Mouse (Mus musculus) gastrocnemius, adult 18-20 months (tissue): ENCODE results near the gene Sgk1. TPM values are rescaled to one million over a fixed set of nuclear protein-coding genes. Genes with fewer than 3 reads are reported as not detected.

Source experiments
- DNase-seq: peaks from one replicate; pipeline ENCODE4 v3.0.0; 2021; ENCODE audit warnings: low spot score
- long read RNA-seq, 2 experiments: library from polyadenylated mRNA; stranded (forward); transcript quantifications; one replicate each; pipeline ENCODE4 v2.0.0; 2021
- total RNA-seq, 2 experiments: library from RNA; stranded (reverse); gene quantifications; 2 replicates each; pipeline ENCODE4 v1.2.3; 2021

Sgk1 gene
- total RNA-seq, result 100 to 1,000 TPM; 151 to 192 TPM
- long read RNA-seq, experiment 1, transcript Sgk1-202 (12 exons, 2,576 nt), result minor isoform, 16 of 186 reads
- long read RNA-seq, experiment 1, transcript Sgk1-201 (12 exons, 2,456 nt), result major isoform, 137 of 186 reads
- long read RNA-seq, experiment 1, partial matches to known transcripts, result 11 of 186 reads
- long read RNA-seq, experiment 1, other reads (novel, unspliced or antisense), result 19 of 186 reads
- long read RNA-seq, experiment 2, transcript Sgk1-201 (12 exons, 2,456 nt), result major isoform, 127 of 155 reads
- long read RNA-seq, experiment 2, partial matches to known transcripts, result 17 of 155 reads
- long read RNA-seq, experiment 2, other reads (novel, unspliced or antisense), result 8 of 155 reads

DNA sequence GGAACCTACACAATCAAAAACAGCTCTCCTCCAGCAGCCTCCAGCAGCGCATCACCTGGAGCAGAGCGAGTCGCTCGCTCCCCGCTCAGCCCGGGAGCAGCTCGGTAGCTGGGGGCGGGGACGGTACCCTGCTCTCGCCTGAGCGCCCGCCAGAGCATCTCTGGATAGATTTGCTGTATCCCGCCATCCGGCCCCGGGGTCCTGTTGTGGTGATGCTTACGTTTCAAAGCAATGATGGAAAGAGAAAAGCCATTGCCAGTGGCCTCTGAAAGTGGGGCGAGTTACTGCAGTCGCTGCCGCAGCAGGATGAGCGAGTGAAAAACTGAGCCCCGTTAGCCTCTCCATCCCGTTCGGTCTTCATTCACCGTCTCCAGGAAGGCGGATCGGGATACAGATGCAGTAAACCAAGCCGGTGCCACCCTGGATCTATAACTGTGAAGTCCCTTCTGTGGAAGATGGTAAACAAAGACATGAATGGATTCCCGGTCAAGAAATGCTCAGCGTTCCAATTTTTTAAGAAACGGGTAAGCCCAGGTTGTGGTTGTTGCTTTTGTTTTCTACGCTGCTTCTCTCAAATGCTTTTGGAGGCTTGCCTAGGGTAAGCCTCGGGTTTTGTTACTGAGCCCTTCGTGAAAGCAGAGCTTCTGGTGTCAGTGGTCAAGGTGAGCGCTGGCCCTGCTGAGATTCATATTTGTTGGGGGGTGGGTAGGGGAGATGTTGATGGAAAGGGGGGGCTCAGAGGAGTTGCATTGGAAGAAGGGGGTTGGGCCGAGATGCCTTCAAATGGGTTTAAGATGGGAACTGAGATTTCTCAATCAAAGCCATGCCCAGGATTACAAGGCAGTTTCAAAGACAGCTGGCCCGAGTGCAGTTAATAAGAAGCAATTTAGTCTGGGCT lies at the start of gene Sgk1:
TSS of gene Sgk1 (plus strand) at position 1 of the 898 bp plus-strand sequence.
- no peak for DNase-seq

DNA sequence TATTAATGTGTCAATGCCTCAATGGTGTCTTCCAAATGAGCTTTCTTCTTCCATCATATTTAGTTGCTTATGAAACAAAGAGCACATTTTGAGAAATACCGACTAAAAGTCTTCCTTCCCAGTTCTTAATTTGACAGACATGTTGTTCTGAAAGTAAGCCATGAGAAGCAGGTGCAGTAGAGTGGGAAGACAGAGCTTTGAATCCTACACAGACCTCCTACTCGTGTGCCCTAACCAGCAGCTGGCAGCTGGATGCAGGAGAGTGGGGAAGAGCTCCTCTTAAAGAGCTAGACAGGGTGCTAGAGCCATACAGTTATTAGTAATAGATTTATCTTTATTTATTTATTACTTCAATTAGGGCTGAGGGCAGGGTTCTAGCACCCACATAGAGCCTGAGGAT lies 49.7 kb upstream of the Sgk1 start:
- no peak for DNase-seq

DNA sequence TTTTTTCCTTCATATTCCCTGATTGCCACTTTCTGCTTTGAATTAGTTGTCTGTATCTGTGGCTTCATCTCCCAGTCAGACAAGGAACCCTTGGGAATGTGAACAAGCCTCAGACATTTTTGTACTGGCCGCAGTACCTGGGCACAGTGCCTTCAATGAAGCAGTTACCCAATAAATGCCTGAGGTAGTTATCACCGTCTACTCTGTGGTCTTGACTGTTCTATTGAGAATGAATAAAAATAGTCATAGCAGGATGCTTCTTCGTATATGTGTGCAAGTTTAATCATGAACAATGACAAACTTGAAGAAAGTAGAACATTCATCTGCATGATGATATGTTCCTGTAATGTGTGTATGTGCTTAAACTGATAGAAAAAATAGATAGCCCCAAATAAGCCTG lies 48.2 kb upstream of the Sgk1 start:
- DNase-seq, result no peak

DNA sequence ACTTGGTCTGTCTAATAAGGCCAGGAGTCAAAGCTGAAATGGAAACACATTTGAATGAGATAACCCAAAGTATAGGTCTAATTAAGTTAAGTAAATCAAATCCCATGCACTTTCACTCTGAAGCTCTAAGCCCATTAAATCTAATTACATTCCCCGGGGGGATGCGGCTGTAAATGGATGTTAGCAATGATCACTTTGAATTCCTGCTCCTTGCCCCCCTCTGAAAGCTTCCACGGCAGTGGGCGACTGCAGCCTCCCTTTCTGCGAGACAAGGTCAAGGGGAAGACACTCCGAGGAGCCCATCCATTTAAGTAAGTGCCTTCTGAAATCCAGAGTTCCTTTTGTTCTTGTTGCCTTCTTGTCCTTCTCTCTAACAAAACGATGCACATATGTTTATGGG lies 46.9 kb upstream of the Sgk1 start:
- DNase-seq, result no peak

DNA sequence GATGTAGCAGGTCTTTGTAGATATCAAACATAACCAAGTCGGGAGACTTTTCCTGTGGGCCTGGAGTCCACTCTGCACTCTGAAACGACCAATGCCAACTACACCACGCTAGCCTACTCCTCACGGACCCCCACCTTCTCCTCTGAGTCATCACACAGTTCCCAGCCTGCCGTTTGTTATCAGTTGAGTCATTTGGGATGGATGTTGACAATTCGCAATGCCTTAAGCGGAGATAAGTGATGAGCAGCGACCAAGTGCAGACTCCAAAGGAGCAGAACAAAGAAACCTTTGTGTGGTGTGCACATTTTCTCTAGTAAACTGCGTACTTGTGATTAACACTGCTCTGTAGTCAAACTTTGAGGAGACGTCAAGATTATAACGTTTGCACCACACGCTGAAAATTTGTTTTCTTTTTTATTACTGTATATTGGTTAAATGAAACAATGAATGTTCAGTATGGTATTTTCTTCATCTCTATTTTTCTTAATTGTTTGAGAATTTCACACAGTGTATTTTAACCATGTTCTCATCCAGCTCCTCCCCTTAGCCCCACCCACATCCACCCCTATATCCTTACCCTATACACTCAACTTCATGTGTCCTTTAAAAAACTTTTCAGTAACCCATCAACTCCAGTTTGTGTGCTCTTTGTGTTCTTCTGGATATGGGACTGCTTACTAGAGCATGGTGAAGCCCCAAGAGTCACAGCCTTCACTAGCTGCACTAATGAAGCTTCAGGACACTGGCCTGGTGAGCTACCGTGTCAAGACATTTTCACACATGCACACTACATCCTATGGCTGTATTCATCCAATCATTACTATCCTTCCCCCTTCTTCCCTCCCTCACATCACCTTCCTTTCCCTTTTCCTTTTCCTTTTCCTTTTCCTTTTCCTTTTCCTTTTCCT lies 42.5 kb upstream of the Sgk1 start:
- DNase-seq, result no peak

DNA sequence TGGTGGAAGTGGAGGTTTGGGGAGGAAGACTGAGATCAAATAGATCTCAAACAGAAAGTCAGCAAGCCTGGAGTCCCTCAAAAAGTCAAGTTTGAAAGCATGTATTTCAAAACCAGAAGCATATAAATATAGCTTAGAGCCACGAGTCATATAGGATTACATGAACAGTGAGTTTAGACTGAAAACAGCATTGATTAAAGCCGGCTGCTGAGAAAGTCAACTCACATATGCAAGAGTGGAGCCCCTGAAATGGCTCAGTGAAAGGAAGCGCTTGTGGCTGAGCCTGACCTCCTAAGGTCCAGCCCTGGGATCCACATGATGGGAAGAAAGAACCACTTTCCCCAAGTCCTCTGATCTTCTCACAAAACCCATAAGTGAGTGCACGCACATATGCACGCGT lies 38.7 kb upstream of the Sgk1 start:
- no peak for DNase-seq

DNA sequence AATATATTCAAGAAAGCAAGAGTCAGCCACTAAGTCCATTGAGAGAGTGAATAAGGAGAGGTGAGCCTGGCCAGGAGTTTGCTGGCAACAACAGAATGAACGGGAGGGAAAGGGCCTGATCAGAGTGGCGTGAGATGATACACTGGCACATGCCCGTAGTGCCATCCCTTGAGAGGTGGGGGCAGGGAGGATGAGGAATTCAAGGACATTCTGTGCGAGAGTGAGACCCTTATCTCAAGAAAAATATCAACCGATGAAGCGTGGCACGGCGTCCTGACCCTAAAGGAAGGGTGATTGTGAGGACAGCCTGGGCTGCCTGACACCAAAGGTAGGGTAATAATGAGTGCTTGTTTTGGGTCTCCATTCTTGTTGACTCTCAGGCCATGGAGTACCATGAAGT lies 38.1 kb upstream of the Sgk1 start:
- no peak for DNase-seq

DNA sequence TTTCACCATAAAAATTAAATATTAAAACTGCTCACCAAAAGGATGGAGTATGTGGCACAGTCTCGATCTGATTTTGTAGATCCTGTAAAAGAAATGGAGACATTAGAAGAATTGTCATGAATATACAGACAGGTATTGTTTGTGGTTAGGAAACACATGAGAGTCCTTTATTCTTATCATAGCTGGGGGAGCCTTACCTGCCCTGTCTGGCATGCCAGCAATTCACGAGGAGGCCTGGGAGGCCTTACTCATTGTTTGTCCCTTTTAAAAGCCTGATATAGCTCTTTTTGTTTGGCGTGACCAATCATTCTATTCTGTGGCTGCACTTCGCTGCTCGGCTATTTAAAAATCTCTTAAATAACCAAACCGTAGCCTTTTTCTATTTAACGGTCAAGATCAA lies 37.6 kb upstream of the Sgk1 start:
- no peak for DNase-seq

DNA sequence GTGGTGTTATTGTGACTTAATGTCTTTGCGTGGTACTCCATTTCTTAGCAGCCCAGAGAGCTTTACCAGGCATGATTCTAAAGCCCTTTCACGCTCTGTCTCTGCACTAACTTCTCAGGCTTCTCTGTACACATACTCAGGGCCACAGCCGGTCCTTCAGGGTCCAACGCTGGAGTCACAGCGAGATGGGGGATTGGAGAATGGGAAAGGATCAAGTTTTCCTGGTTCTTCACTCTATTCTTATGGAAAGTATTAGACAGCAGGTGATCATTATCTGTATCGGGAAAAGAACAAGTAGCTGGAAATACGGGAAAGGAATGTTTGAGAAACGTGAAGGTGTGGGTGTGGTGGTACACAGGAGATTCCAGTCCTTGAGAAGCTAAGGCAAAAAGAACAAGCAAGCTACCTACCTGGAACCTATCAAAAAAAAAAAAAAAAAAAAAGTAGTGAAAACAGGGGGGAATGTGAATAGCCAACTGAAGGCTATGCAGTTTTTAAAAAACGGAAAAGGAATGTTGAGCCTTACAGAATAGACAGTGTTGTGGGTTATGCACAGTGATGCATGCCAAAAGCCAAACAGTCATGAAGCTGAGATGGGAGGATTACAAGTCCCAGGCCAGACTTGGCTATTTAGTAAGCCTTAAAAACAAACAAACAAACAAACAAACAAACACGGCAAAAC lies 36.2 kb upstream of the Sgk1 start:
- DNase-seq, result no peak

DNA sequence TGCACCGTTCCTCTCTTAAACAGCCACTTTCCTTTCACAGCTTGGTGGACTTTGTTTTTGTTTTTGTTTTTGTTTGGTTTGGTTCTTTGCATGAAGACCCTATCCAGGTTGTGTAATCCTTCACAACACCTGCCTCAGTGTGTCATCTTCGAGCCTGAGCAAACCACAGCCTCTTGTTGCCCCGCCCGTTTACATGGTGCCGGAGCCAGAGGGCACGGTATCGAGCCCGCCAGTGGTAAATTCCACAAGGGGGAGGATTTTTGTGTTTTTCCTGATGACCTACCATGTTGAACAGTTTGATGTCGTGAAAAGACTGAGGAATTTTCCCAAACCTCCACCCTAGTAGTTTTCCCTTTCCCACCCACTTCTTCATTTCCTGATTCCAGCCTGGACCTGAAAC lies 35.6 kb upstream of the Sgk1 start:
- DNase-seq, result no peak

DNA sequence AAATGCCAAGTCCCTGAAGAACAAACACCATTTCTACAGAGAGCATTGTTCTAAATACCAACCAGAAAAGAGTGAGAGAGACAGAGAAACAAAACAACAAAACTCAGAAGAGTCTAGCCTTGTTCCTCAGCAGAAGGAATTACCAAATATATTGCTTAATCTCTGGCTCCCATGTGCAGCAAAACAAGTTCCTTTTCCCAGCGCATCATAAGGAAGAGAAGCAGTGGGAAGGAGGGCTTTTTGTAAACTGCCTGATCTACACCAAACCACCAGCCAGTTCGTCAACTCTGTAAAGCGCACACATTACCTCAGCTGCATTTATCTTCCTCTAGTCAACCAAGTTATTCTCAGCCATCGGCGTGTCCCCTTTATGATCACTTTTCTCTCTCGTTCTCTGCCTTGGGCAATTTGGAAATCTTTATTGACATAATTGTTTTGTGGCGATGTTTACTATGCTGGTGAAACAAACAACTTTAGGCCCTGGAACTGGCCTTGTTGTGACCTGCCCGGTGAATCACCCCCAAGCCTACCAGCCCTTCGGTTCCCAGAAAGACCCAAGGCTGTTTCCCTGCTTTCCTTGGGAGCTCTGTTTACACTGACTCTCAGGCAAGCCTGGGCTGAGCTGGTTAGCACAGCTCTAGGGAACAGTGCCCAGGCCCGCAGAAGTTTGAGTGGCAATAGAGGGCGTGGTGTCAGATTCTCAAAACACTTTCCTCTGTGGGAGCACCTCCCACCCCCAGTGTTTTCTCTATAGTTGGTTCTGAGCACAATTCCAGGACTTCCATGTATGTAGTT lies 34.8 kb upstream of the Sgk1 start:
- no peak for DNase-seq

DNA sequence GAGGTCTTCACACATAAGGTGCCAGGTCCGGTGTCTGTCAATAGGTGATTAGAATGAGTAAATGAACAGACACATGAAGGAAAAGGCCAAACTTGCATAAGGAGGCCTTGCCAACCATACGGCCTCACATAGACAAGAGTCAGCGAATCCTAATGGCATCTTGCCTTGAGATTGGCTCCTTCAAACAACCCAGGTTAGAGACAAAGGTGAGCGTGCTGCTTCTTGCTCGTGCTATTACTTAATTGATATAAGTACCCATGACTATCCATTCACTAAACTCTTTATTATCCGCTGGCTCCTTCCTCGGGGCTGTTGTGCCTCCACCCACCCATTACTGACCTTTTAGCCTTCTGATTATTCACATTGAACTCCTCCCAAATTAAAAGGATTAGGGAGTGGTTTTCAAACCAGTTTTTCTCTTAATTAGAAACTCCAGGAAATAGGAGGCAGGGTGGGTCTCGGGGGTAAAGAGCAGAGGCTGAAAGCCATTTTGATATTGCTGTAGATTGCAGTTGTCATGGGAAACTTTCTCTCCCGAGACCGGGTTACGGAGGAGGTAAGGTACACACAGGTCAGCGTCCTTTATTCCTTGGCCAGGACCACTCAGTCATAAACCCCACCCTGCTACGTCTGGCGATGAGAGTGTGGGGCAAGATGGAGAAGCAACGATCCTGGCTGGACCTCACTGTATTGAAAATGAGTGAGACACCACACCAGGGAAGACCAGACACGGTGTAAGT lies 33.9 kb upstream of the Sgk1 start:
- DNase-seq, result no peak

DNA sequence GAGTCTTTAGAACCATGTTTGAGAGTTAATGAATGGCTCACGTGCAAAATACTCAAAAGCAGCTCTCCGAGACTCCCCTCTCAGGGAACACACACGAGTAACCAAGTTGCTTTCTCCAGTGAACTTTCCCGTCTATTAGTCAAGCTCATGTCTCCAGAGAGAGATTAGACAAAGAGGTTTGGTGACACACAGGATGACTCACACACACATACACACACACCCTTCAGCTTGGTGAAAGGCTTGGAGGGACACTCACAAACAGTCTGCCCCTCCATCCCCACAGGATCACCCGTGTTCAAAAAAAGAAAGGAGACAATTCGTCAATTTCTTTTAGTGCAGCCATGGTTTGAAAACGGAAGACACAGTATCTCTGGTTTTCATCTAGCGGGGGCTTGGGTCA lies 32.7 kb upstream of the Sgk1 start:
- DNase-seq, result no peak

DNA sequence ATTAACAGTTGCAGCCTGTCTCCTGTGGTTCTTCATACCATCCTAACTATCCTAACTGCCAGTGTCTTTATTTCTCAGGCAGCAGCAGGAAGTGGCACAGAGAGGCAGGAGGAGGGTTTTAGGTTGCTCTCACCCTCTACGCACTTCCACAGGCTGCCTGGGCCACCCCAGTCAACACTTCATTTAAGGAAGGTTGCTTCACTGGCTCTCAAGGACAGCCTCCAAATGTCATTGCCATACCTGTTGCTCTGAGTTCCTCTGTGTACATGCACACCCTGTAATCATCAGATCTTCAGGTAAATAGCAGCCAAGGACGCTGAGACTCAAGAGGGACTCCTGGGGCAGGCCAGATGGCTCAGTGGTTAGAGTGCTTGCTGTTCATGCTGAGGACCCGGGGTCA lies 31.7 kb upstream of the Sgk1 start:
- DNase-seq, result peak; percentile 21

DNA sequence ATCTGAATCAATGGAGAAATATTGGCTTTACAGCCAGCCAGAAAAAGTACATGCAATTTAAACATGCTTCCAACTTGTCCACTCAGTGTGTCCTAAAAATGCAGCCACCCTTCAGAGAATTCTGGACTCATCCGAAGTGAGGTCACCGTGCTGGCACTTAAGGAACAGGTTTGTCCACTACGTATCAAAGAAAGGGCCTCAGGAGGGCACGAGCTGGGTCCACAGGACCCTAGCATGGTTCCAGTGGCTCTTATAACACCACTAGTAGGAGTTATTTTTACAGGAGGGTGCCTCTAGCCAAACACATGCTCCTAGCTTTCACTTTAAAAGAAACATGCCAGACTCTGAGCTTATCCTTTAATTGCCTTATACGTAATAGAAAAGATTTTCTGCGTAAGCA lies 28.9 kb upstream of the Sgk1 start:
- peak; percentile 12 for DNase-seq

DNA sequence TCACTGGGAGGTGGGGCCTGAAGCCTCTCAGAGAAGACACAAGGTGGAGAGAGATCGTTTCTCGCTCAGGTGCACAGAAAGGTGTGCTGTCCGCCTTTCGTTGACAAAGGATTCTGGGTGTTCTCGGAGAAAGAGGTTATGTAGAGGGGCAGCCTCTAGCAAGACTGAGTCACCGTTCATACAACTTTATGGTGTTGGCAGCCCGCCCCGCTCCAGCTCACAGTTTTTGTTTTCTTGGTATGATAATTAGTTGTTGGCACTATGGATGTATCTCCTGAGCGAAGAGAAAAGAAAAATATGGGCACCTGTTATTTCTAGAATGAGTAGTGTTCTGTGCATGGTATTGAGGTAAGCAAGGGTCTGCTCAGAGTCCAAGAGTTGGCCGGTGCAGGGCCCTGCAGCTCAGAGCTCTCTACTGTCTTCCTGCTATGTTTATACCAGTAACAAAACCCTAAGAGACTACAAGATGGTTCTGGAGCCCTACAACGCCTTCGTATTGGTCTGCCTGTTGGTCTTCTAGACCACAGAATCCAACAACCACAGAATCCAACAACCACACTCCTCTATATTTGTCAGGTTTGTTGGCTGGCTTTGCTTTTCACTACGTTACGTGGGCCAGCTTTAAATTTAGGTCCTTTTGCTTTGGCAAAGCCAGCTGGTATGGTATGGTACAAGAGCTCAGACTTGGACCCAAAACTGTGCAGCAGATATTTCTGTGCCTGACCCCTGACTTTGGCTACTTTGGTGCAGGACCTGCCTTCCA lies 28.2 kb upstream of the Sgk1 start:
- DNase-seq, result no peak

DNA sequence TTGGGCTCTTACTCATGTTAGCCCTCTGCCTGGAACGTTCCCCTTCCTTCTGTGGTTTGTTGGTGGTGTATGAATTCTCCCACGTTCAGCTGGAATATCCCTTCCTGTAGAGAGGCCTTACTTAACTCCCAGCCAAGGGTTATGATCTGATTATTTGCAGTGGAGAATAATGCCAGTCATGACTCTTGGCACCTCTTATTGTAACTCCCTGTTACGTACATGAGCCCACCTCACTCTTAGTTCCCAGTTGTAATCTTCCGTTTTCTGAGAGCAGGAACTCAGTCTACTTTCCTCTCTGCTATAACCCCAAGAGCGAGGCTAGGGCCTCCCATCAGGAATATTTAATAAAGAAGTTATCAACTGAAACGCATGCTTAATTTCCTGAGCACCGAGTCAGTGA lies 26.6 kb upstream of the Sgk1 start:
- no peak for DNase-seq

DNA sequence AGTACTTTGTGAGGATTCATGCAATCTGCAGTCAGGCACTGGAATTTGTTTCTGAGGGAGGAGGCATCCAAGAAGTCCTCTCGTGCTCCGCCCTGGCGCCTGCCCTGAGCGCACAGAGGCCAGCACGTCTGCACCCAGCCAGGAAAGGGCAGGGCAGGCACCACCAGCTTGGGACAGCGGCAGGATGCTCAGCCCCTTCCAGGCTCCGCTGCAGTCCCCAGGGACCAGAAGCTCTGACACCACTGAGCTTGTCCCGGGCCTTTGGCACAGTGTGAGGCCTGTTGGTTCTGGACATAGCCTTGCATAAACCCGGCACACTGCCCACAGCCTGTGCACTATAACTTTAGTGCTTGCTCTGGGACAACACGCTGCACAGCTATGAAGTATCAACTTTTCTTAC lies 24.3 kb upstream of the Sgk1 start:
- peak; percentile 74 for DNase-seq

DNA sequence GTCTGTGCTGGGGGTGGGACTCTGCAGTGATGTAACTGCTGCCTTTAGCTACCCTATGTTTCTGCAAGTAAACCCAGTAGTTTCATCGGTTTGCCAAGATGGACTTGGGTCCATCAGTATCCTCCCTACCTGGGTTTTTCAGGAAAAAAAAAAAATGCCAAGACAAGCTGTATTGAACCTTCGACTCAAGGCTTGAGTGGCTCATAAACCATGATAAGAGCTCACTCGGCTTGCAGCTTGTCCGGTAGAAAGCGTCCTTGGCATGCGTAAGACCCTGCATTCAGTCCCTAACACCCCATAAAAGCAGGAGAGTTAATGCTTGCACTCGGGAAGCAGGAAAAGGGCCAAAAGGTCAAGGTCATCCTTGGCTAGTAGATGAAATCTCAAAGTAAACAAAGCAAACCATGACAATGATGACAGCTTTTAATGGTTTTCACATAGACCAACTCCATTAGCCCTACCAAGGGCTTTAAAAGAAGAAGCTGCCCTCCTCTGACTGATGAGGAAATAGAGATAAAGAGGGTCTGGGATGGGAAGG lies 23.5 kb upstream of the Sgk1 start:
- DNase-seq, result no peak
